Mouse (Mus musculus): ENCODE data around the gene Prom2.

- TF ChIP-seq POLR2A (IDR thresholded peaks at IDR 0.05; ENCODE audit: low read depth, low read length) (no peak), CTCF (IDR thresholded peaks at IDR 0.05; ENCODE audit: extremely low read depth, insufficient read depth, insufficient read length, insufficient replicate concordance) (no peak)
These were observed 23.0 kb downstream of the Prom2 start for GRCm38 (mm10) chr2:127518273-127518672.

Measured in spleen, adult 2 months (tissue).